Mouse (Mus musculus): ENCODE data around the gene Nupr1. TPM values are rescaled to one million over a fixed set of nuclear protein-coding genes. Genes with fewer than 3 reads are reported as not detected.

The Nupr1 gene
- polyA plus RNA-seq, 2 experiments = 1.9 to 3.2 TPM

GRCm38 (mm10) chr7:126625807-126626600, 4.7 kb downstream of the Nupr1 start:
- no peaks in the 10 kb centered on the region for H3K27me3 ChIP-seq (ENCODE audit: control insufficient read depth, insufficient read depth, low read length)
- TF ChIP-seq EP300 (IDR thresholded peaks at IDR 0.05; ENCODE audit: low read depth) = no peak
- H3K4me3 ChIP-seq (ENCODE audit: insufficient read depth in 1 of 2, low read depth in 2 of 2, low read length in 2 of 2) = no peak overlapping the region
- no peaks in the 10 kb centered on the region for H3K9me3 ChIP-seq (ENCODE audit: control insufficient read depth, low read length)
- 67% methylated on average over 3 of the region's 3 CpGs for WGBS (ENCODE audit: insufficient replicate concordance)
- H3K4me2 ChIP-seq (ENCODE audit: low read depth) = peak overlapping the region; percentile 37; the same call in 1 of the 2 replicates
- ATAC-seq (ENCODE audit: insufficient read depth) (no peak), DNase-seq (ENCODE audit: low read depth in 3 of 3, low spot score in 3 of 3) (no peak)
- H3K9ac ChIP-seq (replicated peaks) = no peak overlapping the region
- no peak overlapping the region for H3K27ac ChIP-seq
- no peaks in the 10 kb centered on the region for H3K36me3 ChIP-seq (replicated peaks; ENCODE audit: control insufficient read depth, insufficient read depth, low read depth)
- H3K4me1 ChIP-seq (replicated peaks; ENCODE audit: control insufficient read depth in 2 of 2, insufficient read depth in 2 of 2, low read length in 1 of 2) = peaks cover 18 to 36% of the 10 kb centered on the region in 2 experiments

GRCm38 (mm10) chr7:126625369-126625768, 5.3 kb downstream of the Nupr1 start:
- 13% methylated on average over 6 of the region's 6 CpGs for WGBS (ENCODE audit: insufficient replicate concordance)
- H3K4me1 ChIP-seq (replicated peaks; ENCODE audit: control insufficient read depth in 2 of 2, insufficient read depth in 2 of 2, low read length in 1 of 2) = peaks cover 18 to 36% of the 10 kb centered on the region in 2 experiments
- peak overlapping the region; percentile 37 for H3K4me2 ChIP-seq (ENCODE audit: low read depth)
- H3K9me3 ChIP-seq (ENCODE audit: control insufficient read depth, low read length) = no peaks in the 10 kb centered on the region
- ATAC-seq (ENCODE audit: insufficient read depth) (peak; percentile 68; the same call in 1 of the 2 replicates), DNase-seq (ENCODE audit: low read depth in 3 of 3, low spot score in 3 of 3) (peak in 2 of 3 experiments; percentile 28 to 52)
- no peak overlapping the region; a peak in 1 of 4 replicates for H3K4me3 ChIP-seq (ENCODE audit: insufficient read depth in 1 of 2, low read depth in 2 of 2, low read length in 2 of 2)
- no peak overlapping the region for H3K27ac ChIP-seq
- H3K9ac ChIP-seq (replicated peaks) = no peak overlapping the region; the same call in 1 of the 2 replicates
- H3K36me3 ChIP-seq (replicated peaks; ENCODE audit: control insufficient read depth, insufficient read depth, low read depth) = no peaks in the 10 kb centered on the region
- H3K27me3 ChIP-seq (ENCODE audit: control insufficient read depth, insufficient read depth, low read length) = no peaks in the 10 kb centered on the region
- TF ChIP-seq CTCF (IDR thresholded peaks at IDR 0.05; ENCODE audit: low read depth) = no peak
- no peak for TF ChIP-seq EP300 (IDR thresholded peaks at IDR 0.05; ENCODE audit: low read depth)

- no peak overlapping the region for H3K27ac ChIP-seq
- H3K9ac ChIP-seq (replicated peaks) = no peak overlapping the region
- H3K27me3 ChIP-seq (ENCODE audit: control insufficient read depth, insufficient read depth, low read length) = no peaks in the 10 kb centered on the region
- peak overlapping the region; percentile 37; the same call in 1 of the 2 replicates for H3K4me2 ChIP-seq (ENCODE audit: low read depth)
- no peaks in the 10 kb centered on the region for H3K36me3 ChIP-seq (replicated peaks; ENCODE audit: control insufficient read depth, insufficient read depth, low read depth)
- 78% methylated on average over 16 of the region's 16 CpGs for WGBS (ENCODE audit: insufficient replicate concordance)
- H3K9me3 ChIP-seq (ENCODE audit: control insufficient read depth, low read length) = no peaks in the 10 kb centered on the region
- ATAC-seq (ENCODE audit: insufficient read depth) (no peak), DNase-seq (ENCODE audit: low read depth in 3 of 3, low spot score in 3 of 3) (no peak)
- H3K4me1 ChIP-seq (replicated peaks; ENCODE audit: control insufficient read depth in 2 of 2, insufficient read depth in 2 of 2, low read length in 1 of 2) = peaks cover 18 to 36% of the 10 kb centered on the region in 2 experiments
- no peak overlapping the region for H3K4me3 ChIP-seq (ENCODE audit: insufficient read depth in 1 of 2, low read depth in 2 of 2, low read length in 2 of 2)
- TF ChIP-seq EP300 (IDR thresholded peaks at IDR 0.05; ENCODE audit: low read depth) (no peak), CTCF (IDR thresholded peaks at IDR 0.05; ENCODE audit: low read depth) (no peak)
These were observed 5.9 kb downstream of the Nupr1 start for GRCm38 (mm10) chr7:126624774-126625173.

- TF ChIP-seq EP300 (IDR thresholded peaks at IDR 0.05; ENCODE audit: low read depth) (no peak), CTCF (IDR thresholded peaks at IDR 0.05; ENCODE audit: low read depth) (no peak)
- H3K27ac ChIP-seq = no peak overlapping the region
- no peak for ATAC-seq (ENCODE audit: insufficient read depth)
- H3K36me3 ChIP-seq (replicated peaks; ENCODE audit: control insufficient read depth, insufficient read depth, low read depth) = no peaks in the 10 kb centered on the region
- no peak overlapping the region for H3K4me3 ChIP-seq (ENCODE audit: insufficient read depth in 1 of 2, low read depth in 2 of 2, low read length in 2 of 2)
- no peaks in the 10 kb centered on the region for H3K9me3 ChIP-seq (ENCODE audit: control insufficient read depth, low read length)
- H3K4me1 ChIP-seq (replicated peaks; ENCODE audit: control insufficient read depth in 2 of 2, insufficient read depth in 2 of 2, low read length in 1 of 2) = peaks cover 18 to 34% of the 10 kb centered on the region in 2 experiments
- 14% methylated on average over 1 of the region's 1 CpGs for WGBS (ENCODE audit: insufficient replicate concordance)
- no peak for DNase-seq (ENCODE audit: low read depth in 3 of 3, low spot score in 3 of 3)
- H3K4me2 ChIP-seq (ENCODE audit: low read depth) = no peak overlapping the region
- H3K9ac ChIP-seq (replicated peaks) = no peak overlapping the region; the same call in 1 of the 2 replicates
- no peaks in the 10 kb centered on the region for H3K27me3 ChIP-seq (ENCODE audit: control insufficient read depth, insufficient read depth, low read length)
These were observed 7.3 kb downstream of the Nupr1 start for GRCm38 (mm10) chr7:126623381-126623780.

Data from liver, embryonic 14.5 days (tissue).